Mouse (Mus musculus): ENCODE results near the gene Ifna7.
"Not testable (repeated sequence)": the region's sequence is repeated elsewhere in the genome, so short reads cannot be mapped to it uniquely, and the experiment has no call there.

- TF ChIP-seq CTCF (IDR thresholded peaks at IDR 0.05; ENCODE audit: low read depth, low read length); POLR2A (IDR thresholded peaks at IDR 0.05; ENCODE audit: borderline replicate concordance, low read depth, low read length): not testable (repeated sequence)
Measured at GRCm38 (mm10) chr4:88785409-88785808, 30.6 kb upstream of the Ifna7 start, which contains the start of gene Gm13276.

Data from bone marrow macrophage, adult 2 months (primary cell).